Mouse (Mus musculus) small intestine, adult 2 months (tissue): ENCODE results near the gene Hnrnpul1. TPM values are rescaled to one million over a fixed set of nuclear protein-coding genes. Genes with fewer than 3 reads are reported as not detected.

ENCODE experiments used
- H3K27ac ChIP-seq: fragments of 200-500 bp; 2 replicates; pipeline ENCODE4 v1.5.1; 2012; ENCODE audit warnings: low read depth, low read length, control low read depth, inconsistent platforms; ENCODE audit not compliant: insufficient read depth
- H3K27me3 ChIP-seq: fragments of 200-500 bp; 2 replicates; pipeline ENCODE4 v1.6.1; 2012; ENCODE audit warnings: mild to moderate bottlenecking, moderate library complexity, low read length, inconsistent platforms; ENCODE audit not compliant: control insufficient read depth, insufficient read depth
- H3K36me3 ChIP-seq: fragments of 200-500 bp; 2 replicates; pipeline ENCODE4 v1.6.1; 2012; ENCODE audit warnings: mild to moderate bottlenecking, low read length, control low read depth, inconsistent platforms; ENCODE audit not compliant: control insufficient read depth, insufficient read depth
- H3K4me1 ChIP-seq: fragments of 200-500 bp; 2 replicates; pipeline ENCODE4 v1.6.1; 2012; ENCODE audit warnings: low read length, inconsistent platforms, mixed read lengths; ENCODE audit not compliant: control insufficient read depth, insufficient read depth, insufficient read length
- H3K4me3 ChIP-seq: fragments of 200-500 bp; 2 replicates; pipeline ENCODE4 v1.5.1; 2012; ENCODE audit warnings: low read depth, mild to moderate bottlenecking, control low read depth, inconsistent platforms, low read length, moderate library complexity
- CTCF ChIP-seq: fragments of 200-500 bp; IDR thresholded peaks from 2 replicates; pipeline ENCODE4 v1.5.1; 2012; ENCODE audit warnings: low read depth, mild to moderate bottlenecking, control low read depth, inconsistent platforms, low read length, moderate library complexity, mixed read lengths; ENCODE audit not compliant: insufficient replicate concordance, insufficient read length; ENCODE audit errors: extremely low read depth
- POLR2A ChIP-seq: fragments of 200-500 bp; IDR thresholded peaks from 2 replicates; pipeline ENCODE4 v1.6.1; 2012; ENCODE audit warnings: low read depth, mild to moderate bottlenecking, control low read depth, inconsistent platforms, low read length, moderate library complexity
- WGBS: fragments of 180-500 bp; shearing (Covaris S2); methylation state at CpG from one replicate; pipeline ENCODE4 v1.1.7; 2018; 5-methylcytosine and 5-hydroxymethylcytosine counted together
- polyA plus RNA-seq: library from polyadenylated mRNA; depleted of rRNA; stranded (reverse); fragments of >200 nt; gene quantifications from 2 replicates; pipeline ENCODE4 v1.2.3, GENCODE M21; 2012

Hnrnpul1 gene
- polyA plus RNA-seq, 1 experiment, result 60.2 TPM

DNA sequence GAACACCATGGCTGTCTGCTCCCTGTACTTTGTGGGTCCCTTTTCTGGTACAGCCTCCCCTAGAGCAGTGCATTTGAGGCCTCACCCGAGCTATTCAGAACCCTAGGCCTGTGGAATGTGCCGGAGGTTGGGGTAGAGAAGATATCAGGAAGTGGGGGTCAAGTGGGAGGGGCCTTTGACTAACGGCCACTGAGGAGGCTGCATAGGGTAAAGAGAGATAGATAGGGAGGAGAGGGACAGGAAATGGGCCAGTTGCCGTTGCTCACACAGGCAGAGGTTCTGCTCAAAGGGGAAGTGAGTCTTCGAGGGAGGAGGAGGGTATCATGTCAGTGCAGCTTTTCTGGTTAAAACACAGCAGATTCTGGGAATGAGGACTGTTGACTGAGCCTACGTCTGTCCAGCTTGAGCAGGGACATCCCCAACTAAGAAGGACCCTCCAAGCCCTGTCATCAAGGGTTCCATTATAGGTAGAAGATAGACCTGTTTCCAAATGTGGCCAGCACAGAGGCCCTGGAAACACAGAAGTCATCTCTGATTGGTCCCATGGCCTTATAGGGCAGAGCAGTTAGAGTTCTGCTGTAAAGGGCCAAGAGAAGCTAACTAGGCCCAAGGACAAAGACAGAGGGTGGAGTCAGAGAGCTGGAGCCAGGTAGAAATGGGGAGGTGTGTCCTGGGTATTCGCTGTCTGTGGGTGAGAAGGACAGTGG lies 70.9 kb downstream of the Hnrnpul1 start:
- H3K4me1 ChIP-seq, result peaks cover 12% of the 10 kb centered on the region
- 73% methylated on average over 7 of the region's 7 CpGs for WGBS
- peak overlapping the region; percentile 67 for H3K27ac ChIP-seq

DNA sequence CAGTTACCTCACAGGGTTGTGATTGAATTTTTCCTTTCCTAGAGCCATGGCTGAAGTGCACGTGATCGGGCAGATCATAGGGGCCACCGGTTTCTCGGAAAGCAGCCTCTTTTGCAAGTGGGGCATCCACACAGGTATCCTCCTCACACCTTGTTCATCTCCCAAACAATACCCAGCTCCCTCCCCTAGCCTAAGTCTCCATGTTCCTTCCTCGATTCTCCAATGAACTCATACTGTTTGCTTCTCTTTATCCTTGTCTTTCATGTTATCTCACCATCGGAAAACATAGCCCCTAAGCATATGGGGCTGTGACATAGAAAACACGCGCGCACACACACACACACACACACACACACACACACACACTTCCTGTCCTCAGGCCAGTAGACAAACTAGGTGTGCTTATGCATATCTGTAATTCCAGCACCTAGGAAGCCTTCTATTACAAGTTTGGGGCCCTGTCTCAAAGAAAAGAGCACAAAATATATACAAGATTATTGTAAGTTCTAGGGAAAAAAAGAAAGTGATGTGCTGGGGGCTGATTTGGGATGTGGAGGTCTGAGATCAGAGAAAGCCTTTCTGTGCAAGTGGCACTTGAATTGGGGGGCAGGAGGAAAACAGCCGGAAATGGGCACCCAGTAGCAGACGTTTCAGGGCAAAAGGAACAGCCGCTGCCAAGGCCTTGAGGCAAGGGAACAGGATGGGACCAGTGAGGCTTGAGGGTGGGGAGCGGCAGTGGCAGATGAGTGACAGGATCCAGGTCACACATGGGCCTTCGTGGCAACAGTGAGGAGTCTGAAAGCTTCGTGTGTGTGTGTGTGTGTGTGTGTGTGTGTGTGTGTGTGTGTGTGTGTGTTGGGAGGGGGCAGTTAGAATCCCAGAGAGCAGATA lies 73.0 kb downstream of the Hnrnpul1 start:
- no peak for TF ChIP-seq CTCF
- TF ChIP-seq POLR2A, result no peak
- H3K4me1 ChIP-seq, result peaks cover 9% of the 10 kb centered on the region
- 60% methylated on average over 15 of the region's 15 CpGs for WGBS
- peak overlapping the region; percentile 19; the same call in 1 of the 2 replicates for H3K4me3 ChIP-seq
- H3K36me3 ChIP-seq, result no peaks in the 10 kb centered on the region
- peak overlapping the region; percentile 53 for H3K27ac ChIP-seq
- H3K27me3 ChIP-seq, result no peaks in the 10 kb centered on the region

More for the DNA sequence above, 70.9 kb downstream of the Hnrnpul1 start:
- Histone ChIP-seq H3K4me3 (no peak overlapping the region), H3K27me3 (no peaks in the 10 kb centered on the region), H3K36me3 (no peaks in the 10 kb centered on the region)
- TF ChIP-seq POLR2A, result no peak
- TF ChIP-seq CTCF, result no peak

- no peak for TF ChIP-seq CTCF
- TF ChIP-seq POLR2A, result peak; percentile 50
- Histone ChIP-seq H3K4me1 (peaks cover 12% of the 10 kb centered on the region), H3K27me3 (no peaks in the 10 kb centered on the region), H3K27ac (peak within 1 kb of the TSS; percentile 92), H3K4me3 (peak within 1 kb of the TSS; percentile 86), H3K36me3 (no peaks in the 10 kb centered on the region)
- under 1% methylated on average over 46 of the region's 46 CpGs for WGBS
Measured at GRCm38 (mm10) chr7:25680514-25681258, 73.9 kb downstream of the Hnrnpul1 start, which contains the start of gene B9d2. Gene B9d2, plus strand, starts transcription at chr7:25680780.

DNA sequence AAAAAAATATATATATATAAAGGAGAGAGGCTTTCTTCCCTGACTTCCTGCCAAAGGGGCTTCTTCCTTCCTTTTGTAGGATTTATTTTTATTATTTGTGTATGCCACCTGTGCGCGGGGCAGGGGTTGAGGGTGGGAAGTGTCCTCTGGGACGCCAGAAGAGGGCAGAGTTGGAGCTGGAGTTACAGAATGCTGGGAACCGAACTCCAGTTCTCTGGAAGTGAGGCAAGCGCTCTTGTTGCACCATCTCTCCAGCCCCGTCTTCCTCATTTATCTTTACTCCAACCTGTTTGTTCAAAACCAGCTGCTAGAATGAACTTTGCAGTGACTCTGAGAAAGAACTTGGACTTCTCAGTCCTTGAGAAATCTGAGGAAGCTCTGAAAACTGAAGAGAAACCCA lies 74.6 kb downstream of the Hnrnpul1 start:
- WGBS, result 7% methylated on average over 6 of the region's 6 CpGs
- H3K4me3 ChIP-seq, result no peak overlapping the region
- no peaks in the 10 kb centered on the region for H3K36me3 ChIP-seq
- peaks cover 13% of the 10 kb centered on the region for H3K4me1 ChIP-seq
- no peak for TF ChIP-seq CTCF
- no peak for TF ChIP-seq POLR2A
- peak overlapping the region; percentile 92 for H3K27ac ChIP-seq
- peaks cover 7% of the 10 kb centered on the region for H3K27me3 ChIP-seq

DNA sequence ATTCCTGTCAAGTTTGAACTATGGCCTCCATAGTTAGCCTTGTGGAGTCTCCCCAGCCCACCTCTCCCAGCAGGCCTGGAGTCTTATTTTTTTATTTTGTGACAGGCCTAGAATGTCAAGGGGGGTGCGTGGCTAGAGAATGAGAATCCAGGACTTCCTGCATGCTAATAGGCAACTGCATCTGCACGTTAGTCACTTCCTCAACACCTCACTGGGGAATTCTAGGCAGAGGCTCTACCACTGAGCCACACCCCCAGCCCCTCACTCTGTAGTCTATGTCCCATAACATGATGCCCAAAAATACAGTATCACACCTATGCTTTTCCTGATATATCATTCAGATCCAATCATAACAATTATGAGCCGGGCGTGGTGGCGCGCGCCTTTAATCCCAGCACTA lies 77.5 kb downstream of the Hnrnpul1 start:
- Histone ChIP-seq H3K27ac (no peak overlapping the region), H3K4me1 (peaks cover 10% of the 10 kb centered on the region), H3K36me3 (no peaks in the 10 kb centered on the region), H3K4me3 (no peak overlapping the region), H3K27me3 (peaks cover 15% of the 10 kb centered on the region)
- no peak for TF ChIP-seq POLR2A
- no peak for TF ChIP-seq CTCF
- WGBS, result 90% methylated on average over 7 of the region's 7 CpGs

DNA sequence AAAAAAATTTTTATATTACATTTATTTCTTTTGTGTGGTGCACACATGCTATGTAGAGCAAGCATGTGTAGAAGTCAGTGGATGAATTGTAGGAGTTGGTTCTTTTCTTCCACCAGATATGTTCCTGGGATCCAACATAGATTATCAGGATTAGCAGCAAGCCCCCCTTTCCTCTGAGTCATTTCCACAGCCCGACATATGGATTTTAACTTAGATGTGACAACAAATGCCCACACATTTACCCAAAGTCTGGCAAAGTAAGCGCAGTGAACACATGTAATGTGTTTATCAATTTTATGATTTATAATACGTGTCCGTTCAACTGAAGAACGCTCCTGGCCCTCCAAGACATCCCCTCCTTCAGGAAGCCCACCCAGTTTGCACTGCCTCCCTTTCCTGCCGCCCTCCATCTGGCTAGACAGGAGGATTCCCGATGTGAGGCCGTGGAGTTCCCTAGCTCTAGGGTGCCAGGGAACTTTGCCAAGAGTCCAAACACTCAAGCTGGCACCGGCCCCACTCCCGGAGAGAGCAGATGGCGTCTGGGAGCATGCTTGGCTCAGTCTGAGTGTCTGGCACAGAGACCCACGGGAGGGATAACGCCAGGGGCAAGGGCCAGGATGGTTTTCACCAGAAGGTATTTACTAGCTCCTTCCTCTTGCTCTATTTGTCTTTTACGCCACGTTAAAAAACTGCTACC lies 78.3 kb downstream of the Hnrnpul1 start:
- 17% methylated on average over 15 of the region's 15 CpGs for WGBS
- H3K4me1 ChIP-seq, result peaks cover 7% of the 10 kb centered on the region
- H3K4me3 ChIP-seq, result no peak overlapping the region
- H3K27ac ChIP-seq, result no peak overlapping the region
- no peak for TF ChIP-seq CTCF
- no peak for TF ChIP-seq POLR2A
- H3K27me3 ChIP-seq, result peaks cover 15% of the 10 kb centered on the region
- H3K36me3 ChIP-seq, result no peaks in the 10 kb centered on the region
